In the genomic region with DNA sequence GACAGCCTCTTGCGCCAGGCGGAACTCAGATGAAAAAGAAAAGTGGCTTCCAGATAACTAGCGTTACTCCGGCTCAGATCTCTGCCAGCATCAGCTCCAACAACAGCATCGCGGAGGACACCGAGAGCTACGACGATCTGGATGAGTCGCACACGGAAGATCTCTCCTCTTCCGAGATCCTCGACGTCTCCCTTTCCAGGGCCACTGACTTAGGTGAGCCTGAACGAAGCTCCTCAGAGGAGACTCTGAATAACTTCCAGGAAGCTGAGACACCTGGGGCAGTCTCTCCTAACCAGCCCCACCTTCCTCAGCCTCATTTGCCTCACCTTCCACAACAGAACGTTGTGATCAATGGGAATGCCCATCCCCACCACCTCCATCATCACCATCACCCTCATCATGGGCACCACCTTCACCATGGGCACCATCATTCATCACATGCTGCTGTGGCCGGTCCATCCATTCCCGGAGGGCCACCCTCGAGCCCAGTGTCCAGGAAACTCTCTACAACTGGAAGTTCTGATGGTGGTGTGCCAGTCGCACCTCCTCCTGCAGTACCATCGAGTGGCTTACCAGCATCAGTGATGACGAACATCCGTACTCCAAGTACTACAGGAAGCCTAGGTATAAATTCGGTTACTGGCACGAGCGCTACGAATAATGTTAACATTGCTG, we compare ENCODE assay signal across 7 mouse cellular contexts. TPM values are rescaled to one million over a fixed set of nuclear protein-coding genes. Genes with fewer than 3 reads are reported as not detected.
DNase-seq lines count a peak whose midpoint lies in the region; ATAC-seq lines count a peak whose summit lies in the region.

No protein-coding gene starts in this region.

- no peak for ATAC-seq in lung, embryonic 16.5 days (ENCODE audit: low read depth)
- ATAC-seq in forebrain, embryonic 13.5 days, result no peak
- no peak for ATAC-seq in neural tube, embryonic 15.5 days (ENCODE audit: low FRiP score)

- no peak for DNase-seq in lung, postnatal 14 days
- DNase-seq in limb, embryonic 10.5 days (ENCODE audit: low spot score), result no peak
- DNase-seq in left cerebral cortex, postnatal 10 days (ENCODE audit: extremely low spot score in 1 of 2, low spot score in 2 of 2), result no peak
- DNase-seq in right cerebral cortex, postnatal 14 days, result no peak

- peaks cover 40% of the 10 kb centered on the region for H3K4me1 ChIP-seq in lung, embryonic 16.5 days (replicated peaks; ENCODE audit: control insufficient read depth, insufficient read depth, low read length)
- peaks cover 57% of the 10 kb centered on the region for H3K4me1 ChIP-seq in forebrain, embryonic 13.5 days
- peaks cover 64% of the 10 kb centered on the region for H3K4me1 ChIP-seq in limb, embryonic 10.5 days
- peaks cover 53% of the 10 kb centered on the region for H3K4me1 ChIP-seq in neural tube, embryonic 15.5 days

- 38% methylated on average over 27 of the region's 27 CpGs for WGBS in lung, embryonic 16.5 days
- 44% methylated on average over 27 of the region's 27 CpGs for WGBS in forebrain, embryonic 13.5 days
- WGBS in limb, embryonic 10.5 days, result 65% methylated on average over 27 of the region's 27 CpGs
- WGBS in neural tube, embryonic 15.5 days, result 37% methylated on average over 27 of the region's 27 CpGs

- peak overlapping the region; percentile 98 for H3K9ac ChIP-seq in lung, embryonic 16.5 days (ENCODE audit: low read length)
- H3K9ac ChIP-seq in forebrain, embryonic 13.5 days, result peak overlapping the region; percentile 100
- peak overlapping the region; percentile 99 for H3K9ac ChIP-seq in neural tube, embryonic 15.5 days (replicated peaks)

- H3K9me3 ChIP-seq in lung, embryonic 16.5 days (ENCODE audit: control insufficient read depth, low read length), result no peaks in the 10 kb centered on the region
- no peaks in the 10 kb centered on the region for H3K9me3 ChIP-seq in forebrain, embryonic 13.5 days (replicated peaks)
- H3K9me3 ChIP-seq in limb, embryonic 10.5 days (replicated peaks), result no peaks in the 10 kb centered on the region
- H3K9me3 ChIP-seq in neural tube, embryonic 15.5 days (replicated peaks), result no peaks in the 10 kb centered on the region

- intact Hi-C loops in left cerebral cortex, postnatal 10 days (cut with DNase I), result loop anchor here (5.0 kb wide), 3 partner anchors 51 to 276 kb away; no protein-coding TSS in a partner anchor

- no peak overlapping the region for H3K27ac ChIP-seq in lung, embryonic 16.5 days (ENCODE audit: low read length)
- H3K27ac ChIP-seq in forebrain, embryonic 13.5 days, result peak overlapping the region; percentile 100
- peak overlapping the region; percentile 99 for H3K27ac ChIP-seq in limb, embryonic 10.5 days
- H3K27ac ChIP-seq in neural tube, embryonic 15.5 days (replicated peaks), result peak overlapping the region; percentile 100

- no peaks in the 10 kb centered on the region for H3K27me3 ChIP-seq in lung, embryonic 16.5 days (ENCODE audit: control insufficient read depth, insufficient read depth, low read depth, low read length)
- H3K27me3 ChIP-seq in forebrain, embryonic 13.5 days, result no peaks in the 10 kb centered on the region
- no peaks in the 10 kb centered on the region for H3K27me3 ChIP-seq in limb, embryonic 10.5 days (ENCODE audit: low read depth, poor library complexity, severe bottlenecking)
- no peaks in the 10 kb centered on the region for H3K27me3 ChIP-seq in neural tube, embryonic 15.5 days (replicated peaks)

- H3K4me2 ChIP-seq in lung, embryonic 16.5 days (ENCODE audit: low read depth, low read length), result peak overlapping the region; percentile 90
- peak overlapping the region; percentile 93 for H3K4me2 ChIP-seq in forebrain, embryonic 13.5 days
- peak overlapping the region; percentile 88 for H3K4me2 ChIP-seq in neural tube, embryonic 15.5 days

- H3K36me3 ChIP-seq in lung, embryonic 16.5 days (ENCODE audit: control insufficient read depth, insufficient read depth, low read length), result peaks cover 20% of the 10 kb centered on the region
- H3K36me3 ChIP-seq in forebrain, embryonic 13.5 days (ENCODE audit: poor library complexity, severe bottlenecking), result peaks cover 27% of the 10 kb centered on the region
- peaks cover 43% of the 10 kb centered on the region for H3K36me3 ChIP-seq in limb, embryonic 10.5 days
- peaks cover 13% of the 10 kb centered on the region for H3K36me3 ChIP-seq in neural tube, embryonic 15.5 days

- peak overlapping the region; percentile 86 for H3K4me3 ChIP-seq in lung, embryonic 16.5 days (ENCODE audit: low read length)
- H3K4me3 ChIP-seq in forebrain, embryonic 13.5 days, result peak overlapping the region; percentile 98
- H3K4me3 ChIP-seq in limb, embryonic 10.5 days, result peak overlapping the region; percentile 94
- peak overlapping the region; percentile 90 for H3K4me3 ChIP-seq in neural tube, embryonic 15.5 days (replicated peaks)

RNA-seq across cellular contexts. Expression of gene Tsc22d1, which starts 1.7 kb away (rescaled TPM):
- polyA plus RNA-seq in lung, embryonic 16.5 days (2015; fragmentation: Nextera tagmentation; extraction: Ambion mirVana), result 737 and 792 TPM in 2 replicates
- polyA plus RNA-seq in forebrain, embryonic 13.5 days (2015; fragmentation: Nextera tagmentation; extraction: Ambion mirVana), result 475 and 490 TPM in 2 replicates
- 316 and 343 TPM in 2 replicates for polyA plus RNA-seq in limb, embryonic 10.5 days (2016; fragmentation: Nextera tagmentation; extraction: Ambion mirVana)
- 773 and 880 TPM in 2 replicates for polyA plus RNA-seq in neural tube, embryonic 15.5 days (2015; fragmentation: Nextera tagmentation; extraction: Ambion mirVana)
- 100 to 1,000 TPM; 541 to 586 TPM for total RNA-seq in left cerebral cortex, postnatal 10 days (2021)
